Mouse (Mus musculus) bone marrow macrophage, adult 2 months (primary cell): ENCODE measurements around the gene Megf11.

Source experiments
- CTCF ChIP-seq: IDR thresholded peaks from 2 replicates; pipeline ENCODE4 v1.5.1; 2012; ENCODE audit warnings: low read depth, mild to moderate bottlenecking, low read length, moderate library complexity
- POLR2A ChIP-seq: IDR thresholded peaks from 2 replicates; pipeline ENCODE4 v1.6.1; 2012; ENCODE audit warnings: mild to moderate bottlenecking, low read depth, low read length, borderline replicate concordance

GRCm38 (mm10) chr9:64636111-64636510 lies 250.7 kb downstream of the Megf11 start:
- TF ChIP-seq CTCF = no peak
- TF ChIP-seq POLR2A = no peak
